In the genomic region with DNA sequence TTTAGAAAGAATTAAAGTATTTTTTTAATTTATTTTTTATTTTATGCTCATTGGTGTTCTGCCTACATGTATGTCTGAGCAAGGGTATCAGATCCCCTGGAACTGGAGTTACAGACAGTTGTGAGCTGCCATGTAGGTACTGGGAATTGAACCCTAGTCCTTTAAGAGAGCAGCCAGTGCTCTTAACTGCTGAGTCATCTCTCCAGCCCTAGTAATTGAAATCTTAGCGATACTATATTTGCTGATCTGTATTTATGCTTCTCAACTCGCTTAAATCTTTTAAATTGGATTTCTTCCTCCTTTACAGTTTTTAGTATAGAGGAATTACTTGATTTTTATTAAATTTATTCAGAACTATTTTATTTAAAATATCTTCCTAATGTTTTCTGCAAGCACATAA, we compare ENCODE assay signal across 23 mouse cellular contexts. TPM values are rescaled to one million over a fixed set of nuclear protein-coding genes. Genes with fewer than 3 reads are reported as not detected.
"Had no signal": no experiment of that assay in that cellular context is flagged by ENCODE, and none has a peak within 500 bp of the region (broad histone marks: within the 10 kb centered on the region; RNA-seq: fewer than 3 reads in every experiment).

No protein-coding gene starts in this region.

- H3K4me1 ChIP-seq: lung, embryonic 15.5 days; midbrain, embryonic 13.5 days; midbrain, embryonic 15.5 days; neural tube, embryonic 12.5 days; stomach, embryonic 15.5 days had no signal

- H3K27me3 ChIP-seq: lung, embryonic 15.5 days; megakaryocyte, embryonic 14.5 days; midbrain, embryonic 13.5 days; midbrain, embryonic 15.5 days; neural tube, embryonic 12.5 days; stomach, embryonic 15.5 days had no signal

- H3K4me2 ChIP-seq: lung, embryonic 15.5 days; midbrain, embryonic 11.5 days; midbrain, embryonic 13.5 days; midbrain, embryonic 15.5 days; neural tube, embryonic 12.5 days; stomach, embryonic 15.5 days had no signal

- ATAC-seq: lung, postnatal 0 days; midbrain, embryonic 13.5 days; midbrain, embryonic 15.5 days had no signal

- H3K9me3 ChIP-seq: lung, embryonic 15.5 days; megakaryocyte, embryonic 14.5 days; midbrain, embryonic 13.5 days; midbrain, embryonic 15.5 days; neural tube, embryonic 12.5 days; stomach, embryonic 15.5 days had no signal

- DNase-seq: lung, adult 2 months; lung, postnatal 14 days; lung, postnatal 36 days; right cerebral cortex, postnatal 14 days; thymus, adult 2 months; thymus, postnatal 25 days; thymus, postnatal 4 days had no signal

- H3K27ac ChIP-seq: lung, embryonic 15.5 days; macrophage; midbrain, embryonic 13.5 days; midbrain, embryonic 15.5 days; neural tube, embryonic 12.5 days; stomach, embryonic 15.5 days; stomach, postnatal 0 days had no signal

- H3K36me3 ChIP-seq: lung, embryonic 15.5 days; midbrain, embryonic 13.5 days; midbrain, embryonic 15.5 days; neural tube, embryonic 12.5 days; stomach, embryonic 15.5 days had no signal

- H3K9ac ChIP-seq: lung, embryonic 15.5 days; midbrain, embryonic 13.5 days; midbrain, embryonic 15.5 days; neural tube, embryonic 12.5 days; stomach, embryonic 15.5 days had no signal

- H3K4me3 ChIP-seq: lung, embryonic 15.5 days; megakaryocyte, embryonic 14.5 days; midbrain, embryonic 13.5 days; midbrain, embryonic 15.5 days; neural tube, embryonic 12.5 days; stomach, embryonic 15.5 days had no signal

RNA-seq across cellular contexts. Expression of gene 1110002E22Rik, which starts 23.9 kb away (rescaled TPM):
- total RNA-seq: megakaryocyte progenitor cell, adult 5-6 weeks; monocyte, adult 5-6 weeks had no signal
- polyA plus RNA-seq: macrophage had no signal

RNA-seq across cellular contexts. Expression of gene Gm5105, which starts 26.2 kb away (rescaled TPM):
- total RNA-seq: megakaryocyte progenitor cell, adult 5-6 weeks; midbrain, postnatal 0 days; neutrophil, adult 5-6 weeks had no signal
- polyA plus RNA-seq: macrophage; midbrain, embryonic 11.5 days; midbrain, embryonic 13.5 days; neural tube, embryonic 12.5 days; spleen, adult 2 months; stomach, embryonic 15.5 days; stomach, postnatal 0 days; testis, adult 2 months; thymus, adult 2 months had no signal
